Mouse (Mus musculus): ENCODE results near the gene Pramef25. TPM values are rescaled to one million over a fixed set of nuclear protein-coding genes. Genes with fewer than 3 reads are reported as not detected.
"Not testable (repeated sequence)": the region's sequence is repeated elsewhere in the genome, so short reads cannot be mapped to it uniquely, and the experiment has no call there.

Gene Pramef25
- polyA plus RNA-seq, 2 experiments, result not detected

GRCm38 (mm10) chr4:143900280-143900679, 50.5 kb downstream of the Pramef25 start, which contains the start of gene Pramef6:
Gene Pramef6, minus strand, starts transcription at chr4:143900380.
- H3K4me1 ChIP-seq (ENCODE audit: control insufficient read depth, insufficient read depth, low read length); ATAC-seq (ENCODE audit: low FRiP score, low read depth); H3K27ac ChIP-seq (replicated peaks; ENCODE audit: low read depth, low read length); H3K36me3 ChIP-seq (ENCODE audit: control insufficient read depth, insufficient read depth, low read length); H3K4me2 ChIP-seq (replicated peaks; ENCODE audit: low read depth, low read length, severe bottlenecking); DNase-seq (ENCODE audit: low spot score); H3K27me3 ChIP-seq (ENCODE audit: control insufficient read depth, insufficient read depth, low read length); H3K9ac ChIP-seq (ENCODE audit: low read depth, low read length, severe bottlenecking); H3K9me3 ChIP-seq (ENCODE audit: control insufficient read depth, low read length); H3K4me3 ChIP-seq (replicated peaks; ENCODE audit: low read length): not testable (repeated sequence)
- WGBS, result 95% methylated on average over 1 of the region's 1 CpGs

Other genes starting within 250 kb of the Pramef25 start
- gene Gm13089, start 248.3 kb downstream of the Pramef25 start, polyA plus RNA-seq (2012; rRNA removed), result not detected in 2 replicates
- not detected in 2 replicates for gene Gm13089, start 248.3 kb downstream of the Pramef25 start, polyA plus RNA-seq (2014; fragmentation: Nextera tagmentation; extraction: Ambion mirVana)
- gene Gm13078, start 231.6 kb downstream of the Pramef25 start, polyA plus RNA-seq (2012; rRNA removed), result not detected in 2 replicates
- not detected in 2 replicates for gene Gm13078, start 231.6 kb downstream of the Pramef25 start, polyA plus RNA-seq (2014; fragmentation: Nextera tagmentation; extraction: Ambion mirVana)
- not detected in 2 replicates for gene Gm13023, start 161.7 kb downstream of the Pramef25 start, polyA plus RNA-seq (2012; rRNA removed)
- not detected in 2 replicates for gene Gm13023, start 161.7 kb downstream of the Pramef25 start, polyA plus RNA-seq (2014; fragmentation: Nextera tagmentation; extraction: Ambion mirVana)
- gene Gm13084, start 134.9 kb downstream of the Pramef25 start, polyA plus RNA-seq (2012; rRNA removed), result not detected in 2 replicates
- not detected in 2 replicates for gene Gm13084, start 134.9 kb downstream of the Pramef25 start, polyA plus RNA-seq (2014; fragmentation: Nextera tagmentation; extraction: Ambion mirVana)
- gene Gm13103, start 104.5 kb downstream of the Pramef25 start, polyA plus RNA-seq (2012; rRNA removed), result not detected in 2 replicates
- gene Gm13103, start 104.5 kb downstream of the Pramef25 start, polyA plus RNA-seq (2014; fragmentation: Nextera tagmentation; extraction: Ambion mirVana), result not detected in 2 replicates
- not detected in 2 replicates for gene Pramef6, start 50.6 kb downstream of the Pramef25 start, polyA plus RNA-seq (2012; rRNA removed)
- gene Pramef6, start 50.6 kb downstream of the Pramef25 start, polyA plus RNA-seq (2014; fragmentation: Nextera tagmentation; extraction: Ambion mirVana), result not detected in 2 replicates
- gene Gm13101, start 15.9 kb upstream of the Pramef25 start, polyA plus RNA-seq (2012; rRNA removed), result not detected in 2 replicates
- not detected in 2 replicates for gene Gm13101, start 15.9 kb upstream of the Pramef25 start, polyA plus RNA-seq (2014; fragmentation: Nextera tagmentation; extraction: Ambion mirVana)
- gene Pramef17, start 43.4 kb upstream of the Pramef25 start, polyA plus RNA-seq (2012; rRNA removed), result not detected in 2 replicates
- gene Pramef17, start 43.4 kb upstream of the Pramef25 start, polyA plus RNA-seq (2014; fragmentation: Nextera tagmentation; extraction: Ambion mirVana), result not detected in 2 replicates
- not detected in 2 replicates for gene Pramel4, start 108.1 kb upstream of the Pramef25 start, polyA plus RNA-seq (2012; rRNA removed)
- not detected in 2 replicates for gene Pramel4, start 108.1 kb upstream of the Pramef25 start, polyA plus RNA-seq (2014; fragmentation: Nextera tagmentation; extraction: Ambion mirVana)
- gene Gm13102, start 155.5 kb upstream of the Pramef25 start, polyA plus RNA-seq (2012; rRNA removed), result not detected in 2 replicates
- not detected in 2 replicates for gene Gm13102, start 155.5 kb upstream of the Pramef25 start, polyA plus RNA-seq (2014; fragmentation: Nextera tagmentation; extraction: Ambion mirVana)
- gene Oog3, start 211.6 kb upstream of the Pramef25 start, polyA plus RNA-seq (2012; rRNA removed), result not detected in 2 replicates
- not detected in 2 replicates for gene Oog3, start 211.6 kb upstream of the Pramef25 start, polyA plus RNA-seq (2014; fragmentation: Nextera tagmentation; extraction: Ambion mirVana)
- not detected in 2 replicates for gene Oog2, start 239.7 kb upstream of the Pramef25 start, polyA plus RNA-seq (2012; rRNA removed)
- gene Oog2, start 239.7 kb upstream of the Pramef25 start, polyA plus RNA-seq (2014; fragmentation: Nextera tagmentation; extraction: Ambion mirVana), result not detected in 2 replicates

All from limb, embryonic 14.5 days (tissue).